Mouse (Mus musculus) cerebellum, postnatal 10 days (tissue): Measurements from ENCODE around the gene Flnb.

Experiments used
- DNase-seq, 2 experiments: peaks; one replicate each; pipeline ENCODE4 v3.0.0; 2021; ENCODE audit warnings: mixed read lengths in 2 of 2

The Flnb gene

DNA sequence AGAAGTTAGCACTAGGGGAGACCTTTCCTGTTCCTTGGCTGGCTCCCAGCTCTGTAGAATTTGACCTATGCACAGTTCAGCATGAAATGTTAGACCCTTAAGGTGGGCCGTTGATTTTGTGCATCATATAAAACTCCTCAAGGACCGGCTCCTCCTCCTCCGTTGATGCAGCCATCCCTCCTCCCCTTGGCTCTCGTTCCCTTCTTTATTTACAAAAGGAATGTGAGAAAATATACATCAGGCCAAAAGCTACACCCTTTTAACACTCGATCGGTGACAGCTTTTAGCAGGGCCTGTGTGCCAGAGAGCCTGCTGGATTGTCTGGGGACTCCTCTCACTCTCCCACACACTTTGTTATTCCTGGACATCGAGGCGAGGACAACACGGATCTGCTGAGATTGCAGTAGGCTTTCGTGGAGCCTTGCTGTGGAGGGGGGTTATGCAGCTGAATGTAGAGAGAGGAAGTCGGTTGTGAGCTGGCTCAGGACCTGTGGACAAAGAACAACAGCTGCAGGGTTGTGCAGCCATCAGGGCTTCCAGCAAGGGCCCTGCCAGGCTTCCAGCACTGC lies 82.8 kb downstream of the Flnb start:
- peak in 1 of 2 experiments; percentile 19 for DNase-seq

DNA sequence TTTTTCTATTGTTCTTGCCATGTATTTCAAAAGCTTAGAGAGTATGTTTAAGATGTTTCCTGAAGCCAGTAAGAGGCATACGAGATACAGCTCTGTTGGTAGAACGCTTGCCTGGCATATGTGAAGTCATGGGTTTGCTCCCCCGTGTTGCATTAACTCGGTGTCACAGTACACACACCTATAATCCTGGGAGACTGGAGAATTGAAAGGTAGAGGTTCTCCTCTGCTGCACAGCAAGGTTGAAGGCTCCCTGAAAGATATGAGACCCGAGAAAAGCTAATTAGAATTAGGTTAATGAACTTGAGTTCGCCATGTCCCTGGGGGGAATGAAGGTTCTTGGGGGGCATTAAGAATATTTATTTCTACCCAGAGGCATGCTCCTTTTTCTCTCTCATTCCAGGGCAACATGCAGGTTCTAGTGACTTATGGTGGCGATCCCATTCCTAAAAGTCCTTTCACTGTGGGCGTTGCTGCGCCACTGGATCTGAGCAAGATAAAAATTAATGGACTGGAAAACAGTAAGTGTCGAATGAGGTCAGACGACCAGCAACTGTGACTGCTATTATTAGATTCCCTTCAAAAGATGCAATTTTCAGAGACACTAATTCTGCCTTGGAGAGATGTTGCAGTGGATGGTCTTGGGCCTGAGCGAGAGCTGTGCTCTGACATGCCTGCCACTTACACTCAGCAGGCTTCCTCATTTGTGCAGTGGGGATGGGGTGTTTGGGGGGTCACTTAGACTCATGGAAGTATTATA lies 83.9 kb downstream of the Flnb start:
- no peak for DNase-seq

DNA sequence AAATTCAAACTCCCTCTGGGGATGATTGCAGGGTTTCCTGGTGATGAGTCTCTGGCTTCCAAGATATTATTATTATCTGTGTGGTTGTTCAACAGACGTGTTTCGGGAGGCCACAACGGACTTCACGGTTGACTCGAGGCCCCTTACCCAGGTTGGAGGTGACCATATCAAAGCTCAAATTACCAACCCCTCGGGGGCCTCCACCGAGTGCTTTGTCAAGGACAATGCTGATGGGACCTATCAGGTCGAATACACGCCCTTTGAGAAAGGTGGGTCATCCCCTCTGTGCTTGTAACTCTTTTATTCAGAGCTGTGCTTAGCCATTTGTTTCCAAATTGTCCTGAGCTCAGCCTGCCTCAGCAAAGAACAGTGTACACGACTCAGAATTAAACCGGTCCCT lies 89.3 kb downstream of the Flnb start:
- DNase-seq, result no peak

DNA sequence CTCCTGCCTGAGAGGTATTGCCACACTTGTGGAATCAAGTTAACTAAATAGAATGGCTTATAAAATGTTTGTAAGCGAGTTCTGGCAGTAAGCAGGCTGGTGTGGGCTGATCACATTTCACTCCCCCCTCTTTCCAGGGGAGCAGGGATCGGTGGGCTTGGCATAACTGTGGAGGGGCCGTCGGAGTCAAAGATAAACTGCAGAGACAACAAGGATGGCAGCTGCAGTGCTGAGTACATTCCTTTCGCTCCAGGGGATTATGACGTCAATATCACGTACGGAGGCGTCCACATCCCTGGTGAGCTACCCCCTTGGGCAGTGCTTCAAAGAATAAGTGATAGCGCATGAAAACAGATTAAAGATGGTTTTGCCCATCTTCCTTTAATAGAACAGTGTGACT lies 91.7 kb downstream of the Flnb start:
- DNase-seq, result no peak

DNA sequence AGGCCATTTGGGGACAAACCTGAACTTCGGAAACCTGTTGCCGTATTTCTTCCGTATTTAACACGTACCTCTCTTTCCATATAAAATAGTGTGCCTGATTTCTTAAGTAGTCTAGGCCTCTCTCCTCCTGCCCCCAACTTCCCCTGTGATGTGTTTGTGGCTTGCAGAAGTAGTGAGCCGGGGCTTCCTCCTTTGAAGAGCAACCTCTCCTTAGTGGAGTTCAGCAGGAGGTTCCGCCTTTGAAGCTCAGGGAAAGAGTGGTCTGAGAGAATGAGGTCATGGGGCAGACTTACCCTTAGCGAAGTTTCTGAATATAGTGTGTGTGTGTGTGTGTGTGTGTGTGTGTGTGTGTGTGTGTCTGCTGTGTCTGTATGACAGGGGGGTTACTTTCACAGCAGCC lies 96.1 kb downstream of the Flnb start:
- no peak for DNase-seq

DNA sequence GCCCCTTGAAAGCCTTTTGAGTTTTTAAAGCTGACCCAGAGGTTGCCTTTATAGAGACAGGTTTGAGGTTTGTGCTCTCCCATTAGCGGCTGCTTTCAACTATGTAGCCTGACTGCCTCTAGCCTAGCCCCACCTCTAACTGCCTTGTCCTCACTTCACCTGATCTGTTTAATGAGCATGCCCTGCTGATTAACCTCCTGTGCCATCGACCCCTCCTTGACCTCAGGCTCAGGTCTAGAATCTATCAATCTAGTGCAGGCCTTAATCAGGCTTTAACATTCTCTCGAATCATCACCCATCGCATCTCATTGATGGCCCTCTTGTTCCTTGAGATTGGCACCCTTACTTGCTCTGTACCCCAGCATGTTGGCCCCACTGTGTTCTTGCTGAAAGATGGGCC lies 96.7 kb downstream of the Flnb start:
- no peak for DNase-seq

DNA sequence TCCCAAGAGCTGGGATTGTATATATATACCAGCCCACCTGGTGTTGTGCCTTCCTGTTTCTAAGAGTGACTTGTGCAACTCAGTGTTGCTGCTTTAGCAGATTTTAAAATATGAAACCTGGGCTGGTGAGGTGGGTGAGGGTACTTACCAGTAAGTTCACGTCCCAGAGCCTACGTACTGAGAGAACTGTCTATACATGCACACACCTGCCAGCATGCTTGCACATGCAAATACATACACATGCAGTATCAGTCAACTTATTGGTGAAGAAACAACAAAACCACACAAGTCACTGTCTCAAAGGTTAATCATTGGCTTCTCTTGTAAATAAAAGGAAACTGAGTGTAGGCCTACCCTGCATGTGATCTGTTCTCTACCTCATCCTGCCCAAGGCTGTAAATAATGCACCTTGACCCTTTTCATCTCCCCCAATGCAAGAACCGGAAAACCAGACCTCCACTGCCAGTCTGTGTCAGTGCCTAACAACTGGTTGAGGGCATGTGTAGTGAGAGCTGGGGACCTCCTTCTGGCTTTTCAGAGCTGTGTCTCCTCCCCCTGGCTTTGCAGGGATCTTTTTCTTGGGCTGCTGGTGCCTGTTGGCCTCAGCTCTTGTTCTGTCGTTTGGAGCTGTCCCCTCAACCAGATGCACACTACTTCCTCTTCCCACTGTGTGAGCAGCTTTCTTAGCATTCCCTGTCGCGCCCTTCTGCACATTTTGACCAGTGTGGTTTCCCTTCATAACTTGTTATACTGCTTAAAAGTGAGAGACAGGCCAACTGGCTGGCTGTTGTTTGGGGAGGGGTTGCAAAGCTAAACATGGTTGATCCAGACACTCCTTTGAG lies 100.6 kb downstream of the Flnb start:
- no peak for DNase-seq

DNA sequence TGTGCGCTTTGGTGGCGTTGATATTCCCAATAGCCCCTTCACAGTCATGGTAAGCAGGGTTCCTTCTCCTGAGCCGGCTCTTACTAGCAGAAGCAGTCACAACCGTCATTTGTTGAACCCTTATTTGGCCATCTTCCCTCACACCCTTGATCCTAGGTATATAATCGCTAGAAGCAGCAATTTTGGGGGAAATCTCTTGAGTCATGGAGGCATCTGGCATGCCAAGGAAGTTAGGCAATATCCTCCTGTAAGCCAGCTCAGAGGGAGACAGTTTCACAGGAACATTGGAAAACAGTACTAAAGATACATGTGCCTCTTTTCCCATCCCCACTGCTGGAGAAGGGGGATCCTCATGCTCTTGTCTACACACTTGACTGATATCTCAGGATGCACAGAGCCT lies 101.6 kb downstream of the Flnb start:
- no peak for DNase-seq

DNA sequence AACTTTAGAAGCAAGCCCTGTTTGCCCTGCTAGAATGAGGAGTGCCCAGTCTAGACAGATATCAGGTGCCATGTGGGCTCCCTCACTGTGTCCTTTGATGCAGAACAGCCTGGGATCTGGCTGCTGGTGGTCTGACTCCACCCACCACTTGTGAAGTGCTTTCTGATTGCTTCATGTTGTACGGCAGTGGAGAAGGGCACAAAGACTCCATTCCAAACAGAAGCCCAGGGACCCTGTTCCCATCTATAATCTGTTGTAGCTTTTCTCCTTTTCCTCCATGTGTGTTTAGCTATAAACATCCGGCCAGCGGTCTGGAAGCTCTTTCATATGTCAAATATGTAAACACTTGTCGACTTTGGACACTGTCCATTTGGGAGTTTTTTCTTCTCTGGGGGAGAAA lies 102.2 kb downstream of the Flnb start:
- no peak for DNase-seq

DNA sequence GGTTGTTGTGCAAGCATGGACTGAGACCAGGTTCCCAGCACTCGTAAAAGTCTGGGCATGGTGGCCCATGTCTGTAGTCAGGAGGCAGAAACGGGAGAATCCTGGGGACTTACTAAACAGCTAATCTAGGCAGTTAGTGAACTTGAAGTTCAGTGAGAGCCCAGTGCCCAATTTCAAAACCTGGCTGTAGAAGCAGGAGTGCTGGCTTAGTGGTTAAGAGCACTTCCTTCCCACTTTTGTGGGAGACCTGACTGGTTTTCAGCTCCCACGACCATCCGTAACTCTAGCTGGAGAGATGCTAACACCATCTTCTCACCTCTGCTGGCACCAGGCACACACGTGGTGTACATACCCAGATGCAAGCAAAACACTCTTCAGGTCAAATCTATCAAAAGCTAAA lies 103.7 kb downstream of the Flnb start:
- no peak for DNase-seq

DNA sequence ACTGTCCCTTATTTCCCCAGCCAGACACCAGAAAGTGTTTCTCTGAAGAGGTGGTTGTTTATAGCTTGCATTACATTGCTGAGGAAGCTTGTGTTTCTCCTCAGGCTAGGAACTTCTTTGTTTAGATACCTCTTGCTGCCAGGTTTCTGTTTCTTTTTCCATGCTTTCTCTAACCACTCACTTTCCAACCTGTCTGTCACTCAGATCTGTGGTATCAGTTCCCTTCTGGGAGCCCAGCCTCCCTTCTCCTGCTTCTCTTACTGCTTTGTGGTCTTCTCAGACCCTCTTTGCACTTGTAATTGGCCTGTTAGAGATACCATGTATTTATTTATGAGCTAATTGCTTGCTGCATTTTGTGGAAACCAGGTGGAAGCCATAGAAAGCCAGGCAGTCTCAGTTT lies 105.9 kb downstream of the Flnb start:
- DNase-seq, result no peak

DNA sequence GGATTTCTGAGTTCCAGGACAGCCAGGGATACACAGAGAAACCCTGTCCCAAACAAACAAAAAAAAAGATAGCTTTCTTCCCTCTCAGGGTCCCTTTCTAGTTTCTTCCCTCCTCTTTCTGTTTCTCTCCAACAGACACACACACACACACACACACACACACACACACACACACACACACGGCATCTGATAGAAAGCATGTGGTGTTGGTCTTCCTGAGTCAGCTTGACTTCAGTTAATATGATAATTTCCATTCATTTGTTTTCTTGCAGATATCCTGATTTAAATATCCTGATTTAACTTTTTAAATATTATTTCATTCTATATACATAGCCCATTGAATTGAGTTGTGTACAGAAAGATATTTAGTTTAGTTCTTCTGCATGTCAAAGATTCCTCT lies 110.6 kb downstream of the Flnb start:
- no peak for DNase-seq

DNA sequence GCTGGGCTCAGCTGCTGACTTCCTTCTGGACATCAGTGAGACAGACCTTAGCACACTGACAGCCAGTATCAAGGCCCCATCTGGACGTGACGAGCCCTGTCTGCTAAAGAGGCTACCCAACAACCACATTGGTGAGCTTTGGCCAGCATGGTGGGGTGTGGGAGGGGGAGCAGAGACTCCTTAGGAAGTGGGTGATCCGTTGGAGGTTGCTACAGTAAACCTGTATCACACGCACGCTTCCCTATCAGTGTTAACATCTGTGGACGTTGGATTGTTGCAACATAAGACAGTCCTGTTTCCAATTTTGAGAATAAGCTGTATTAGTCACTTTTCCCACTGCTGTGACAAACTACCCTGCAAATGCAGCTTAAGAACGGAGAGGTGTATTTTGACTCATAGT lies 111.3 kb downstream of the Flnb start:
- DNase-seq, result no peak

DNA sequence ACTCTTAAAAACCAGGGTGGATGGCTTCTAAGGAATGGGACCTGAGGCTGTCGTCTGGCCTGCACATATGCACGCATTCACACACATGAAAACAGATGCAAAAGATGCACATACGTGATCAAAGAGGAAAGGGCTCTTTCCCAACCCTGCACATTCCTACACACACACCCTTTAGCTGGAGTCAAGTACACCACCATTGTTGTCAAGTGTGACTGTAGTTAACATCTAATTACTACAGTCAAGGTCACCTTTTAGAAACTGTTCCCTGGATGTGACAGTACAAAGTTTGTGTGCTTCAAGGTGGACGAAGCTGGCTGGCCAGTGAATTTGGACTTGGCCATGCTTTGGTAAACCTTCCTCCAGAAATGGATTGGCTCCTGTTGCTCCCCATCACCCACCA lies 114.4 kb downstream of the Flnb start:
- DNase-seq, result no peak

DNA sequence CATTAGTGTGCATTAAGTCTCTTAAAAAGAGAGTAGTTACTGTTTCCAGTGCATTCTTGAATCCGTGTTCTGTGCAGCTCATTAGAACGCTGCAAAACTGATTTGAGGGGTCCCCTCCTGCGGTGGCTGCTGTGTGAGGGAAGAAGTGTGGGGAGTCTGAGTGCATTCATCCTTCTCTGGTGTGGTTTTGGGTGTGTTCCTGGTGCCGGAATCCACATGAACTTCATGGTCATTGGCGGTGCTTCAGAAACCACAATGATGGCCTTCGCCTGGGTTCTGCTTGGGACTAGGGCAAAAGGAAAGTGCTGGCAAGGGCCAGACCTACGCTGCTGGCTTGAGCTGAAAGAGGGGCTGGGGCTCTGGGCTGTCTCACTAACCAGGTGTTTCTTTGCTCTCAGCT lies 116.4 kb downstream of the Flnb start:
- DNase-seq, result no peak

DNA sequence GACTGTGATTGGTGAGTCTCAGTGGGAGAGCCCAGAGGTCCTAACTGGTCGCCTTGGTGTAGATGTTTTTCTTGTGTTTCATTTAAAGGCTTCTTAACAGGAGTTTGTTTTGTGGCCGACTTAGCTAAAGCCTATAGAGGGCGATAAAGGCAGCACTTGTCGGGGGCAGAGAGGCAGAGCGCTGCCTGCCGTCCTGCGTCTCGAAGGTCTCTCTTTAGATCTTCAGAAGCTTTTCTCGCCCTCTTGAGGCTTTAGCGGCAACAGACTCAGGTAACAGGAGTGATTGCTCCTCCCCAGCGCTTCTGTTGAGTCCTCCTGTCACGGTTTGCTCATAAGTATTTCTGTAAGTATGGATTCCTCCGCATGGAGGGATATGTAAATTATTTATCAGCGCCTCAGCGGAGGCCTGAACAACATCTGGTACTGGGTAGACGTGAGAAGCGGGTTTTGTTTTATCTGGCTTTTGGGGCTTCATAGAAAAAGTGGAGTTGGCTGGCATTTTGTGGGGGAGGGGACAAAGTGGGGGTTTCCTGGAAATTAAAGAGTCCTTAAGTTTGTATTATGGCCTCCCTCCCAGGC lies 119.4 kb downstream of the Flnb start:
- DNase-seq, result peak; percentile 60 to 64

DNA sequence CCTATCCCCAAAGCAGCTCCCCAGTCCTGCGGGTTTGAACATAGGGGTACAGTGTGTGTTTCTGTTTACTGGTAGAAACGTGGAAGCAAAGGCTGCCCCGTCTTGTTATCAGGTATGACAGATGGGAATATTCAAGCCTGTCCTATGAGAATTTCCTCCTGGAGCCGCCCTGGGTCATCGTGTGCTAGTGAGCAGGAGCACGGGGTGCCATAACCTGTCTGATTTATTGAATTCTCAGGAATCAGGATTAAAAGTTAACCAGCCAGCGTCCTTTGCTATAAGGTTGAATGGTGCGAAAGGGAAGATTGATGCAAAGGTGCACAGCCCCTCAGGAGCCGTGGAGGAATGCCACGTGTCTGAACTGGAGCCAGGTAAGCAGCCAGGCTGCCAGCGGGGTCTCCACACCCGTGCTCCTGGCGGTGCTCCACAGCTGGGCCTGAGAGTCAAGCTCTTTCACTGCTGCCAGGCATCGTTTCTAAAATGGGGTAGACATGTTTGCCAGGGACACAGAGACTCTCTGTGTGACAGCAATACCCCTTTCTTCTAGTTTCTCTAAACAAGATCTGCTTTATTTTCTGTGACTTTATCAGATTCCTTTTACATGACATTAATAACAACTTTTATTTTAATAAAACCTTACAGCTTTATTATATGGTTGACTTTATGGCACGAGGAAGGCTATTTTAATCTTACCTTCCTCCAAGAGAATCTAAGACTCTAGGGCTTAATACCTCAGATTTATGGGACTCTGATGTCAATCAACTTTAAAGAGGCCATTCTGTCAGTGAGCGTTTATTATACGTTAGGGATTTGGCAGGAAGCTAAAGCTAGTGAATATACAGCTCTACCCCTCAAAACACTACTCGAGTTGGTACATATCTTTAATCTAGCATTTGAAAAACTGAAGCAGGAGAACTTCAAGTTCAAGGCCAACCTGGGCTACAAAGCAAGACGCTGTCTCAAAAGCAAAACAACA lies 121.3 kb downstream of the Flnb start:
- peak; percentile 50 to 66 for DNase-seq

DNA sequence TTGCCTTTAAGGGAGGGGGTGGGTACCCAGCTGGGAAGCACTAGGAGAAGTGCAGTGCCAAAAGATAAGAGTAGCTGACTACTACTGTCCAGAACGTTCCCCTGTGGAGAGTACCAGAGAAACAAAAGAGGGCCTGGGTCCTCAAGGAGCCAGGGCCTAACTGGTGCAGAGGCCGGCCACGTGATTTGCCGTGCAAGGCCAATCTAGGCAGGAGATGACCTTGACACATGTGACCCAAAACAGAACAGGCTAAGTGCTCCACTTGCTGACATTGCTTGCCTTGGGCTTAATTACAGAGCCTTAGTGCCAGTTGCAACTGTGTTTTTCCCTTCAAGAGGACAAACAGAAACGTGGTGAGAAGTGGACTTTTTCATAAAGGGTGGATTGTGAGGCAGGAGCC lies 123.7 kb downstream of the Flnb start:
- DNase-seq, result no peak

DNA sequence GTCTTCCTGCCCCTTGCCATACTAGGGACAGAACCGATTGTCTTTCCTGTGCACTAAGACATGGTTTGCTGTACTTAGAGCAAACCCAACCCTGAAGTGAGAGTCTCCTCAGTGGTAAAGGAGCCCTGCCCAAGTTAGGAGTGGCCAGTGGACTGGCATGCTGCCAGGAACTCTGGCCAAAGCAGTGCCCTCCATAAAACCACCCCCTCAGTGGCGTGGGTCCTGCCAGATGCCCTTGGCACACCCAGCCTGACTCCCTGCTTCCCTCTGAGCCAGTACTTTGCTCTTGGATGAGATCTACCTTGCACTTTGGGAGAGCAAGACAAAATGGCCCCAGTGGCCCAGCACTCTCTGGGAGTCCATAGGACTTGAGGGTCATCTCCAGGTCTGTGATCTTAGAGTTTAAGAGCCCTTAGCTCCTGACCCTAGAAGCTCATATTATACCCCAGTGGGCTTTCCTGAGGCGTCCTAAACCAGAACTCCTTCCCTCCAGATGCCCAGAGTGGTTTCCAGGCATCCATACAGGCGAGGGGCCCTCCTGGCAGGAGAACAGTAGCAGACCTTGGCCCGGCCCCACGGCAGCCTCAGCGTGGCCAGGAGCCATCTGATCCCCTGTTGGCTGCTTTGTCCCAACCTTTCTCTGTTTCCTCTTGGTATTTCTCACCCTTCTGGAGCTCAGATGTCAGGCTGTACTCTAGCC lies 125.5 kb downstream of the Flnb start:
- peak; percentile 74 to 87 for DNase-seq

DNA sequence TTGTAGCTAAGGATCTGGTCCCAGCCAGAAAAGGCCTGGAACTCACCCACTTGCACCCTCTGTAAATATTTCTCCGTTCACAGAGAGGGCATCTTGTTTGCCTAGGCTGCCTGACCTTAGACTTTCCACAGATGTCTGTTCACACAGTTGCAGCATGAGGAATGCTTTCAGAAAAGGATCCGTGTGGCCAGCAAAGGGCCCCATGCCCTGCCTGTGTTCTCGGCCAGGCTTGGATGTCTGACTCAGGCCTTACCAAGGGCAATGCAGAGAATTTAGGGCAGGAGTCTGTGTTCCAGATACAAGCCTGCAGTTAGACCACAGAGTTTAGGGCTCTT lies 126.0 kb downstream of the Flnb start:
- peak in 1 of 2 experiments; percentile 18 for DNase-seq

DNA sequence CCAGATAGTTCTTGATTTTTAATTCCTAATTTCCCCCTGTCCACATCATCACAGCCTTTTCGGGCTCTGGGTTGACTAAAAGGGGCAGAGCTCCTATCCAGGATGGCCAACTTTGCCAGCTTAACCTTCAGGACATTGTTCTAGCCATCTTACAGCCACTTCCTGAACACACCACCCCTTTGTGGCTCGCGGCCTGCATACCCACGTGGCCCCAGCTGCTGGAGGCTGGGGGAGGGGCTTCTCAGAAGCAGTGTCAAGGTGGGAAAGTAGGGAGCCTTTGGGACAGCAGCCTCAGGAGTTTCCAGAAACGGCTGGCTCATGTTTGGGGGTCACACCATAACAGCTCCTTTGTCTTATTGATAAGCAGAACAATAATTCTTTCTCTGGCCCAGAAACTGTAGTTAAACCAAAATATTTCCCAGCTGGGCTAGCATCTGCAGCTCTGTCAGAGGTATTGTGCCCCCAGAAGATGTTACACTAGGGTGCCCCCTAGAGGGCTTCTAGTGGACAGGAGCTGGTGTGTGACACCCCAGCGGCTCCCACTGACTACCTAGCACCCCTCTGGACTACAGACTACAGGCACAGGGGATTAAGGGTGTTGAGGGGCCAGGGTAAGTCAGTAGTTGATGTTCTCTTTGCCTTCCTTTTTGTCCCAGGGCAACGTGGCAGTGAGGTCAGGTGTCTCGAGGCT lies 126.7 kb downstream of the Flnb start:
- peak; percentile 35 to 42 for DNase-seq
